Mouse (Mus musculus): ENCODE measurements around the gene C8g. TPM values are rescaled to one million over a fixed set of nuclear protein-coding genes. Genes with fewer than 3 reads are reported as not detected.
A peak's percentile ranks its signal among the peaks of the same experiment; 100 is the strongest.

C8g gene
- total and polyA plus RNA-seq, 2 experiments from 2014 or later = 1.6 to 2.4 TPM

DNA sequence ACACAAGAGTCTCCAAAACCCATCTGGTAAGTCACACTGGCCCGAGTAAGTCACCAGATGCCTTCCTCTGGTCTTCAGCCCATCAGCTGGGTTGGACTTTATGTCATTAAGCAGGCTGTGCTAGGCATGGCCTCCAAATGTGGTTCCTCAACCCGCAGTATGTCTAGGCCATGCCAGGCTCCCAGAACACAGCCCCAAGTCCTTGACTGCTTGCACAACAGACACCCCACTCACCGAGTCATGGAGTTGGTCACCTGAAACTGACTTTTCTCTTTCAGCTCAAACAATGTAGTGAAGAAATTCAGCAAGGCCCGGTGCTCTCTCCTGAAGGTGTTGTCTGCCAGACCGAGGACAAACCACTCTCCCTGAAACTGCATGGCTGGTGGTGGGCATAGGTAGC lies 8.5 kb downstream of the C8g start:
- ATAC-seq (ENCODE audit: insufficient read depth, low read depth) (no peak), DNase-seq (ENCODE audit: low spot score) (no peak)
- Histone ChIP-seq H3K4me1 (ENCODE audit: control insufficient read depth, insufficient read depth) (no peaks in the 10 kb centered on the region), H3K4me3 (ENCODE audit: low read depth, low read length) (no peak overlapping the region), H3K27ac (ENCODE audit: low read depth) (no peak overlapping the region), H3K27me3 (ENCODE audit: control insufficient read depth, insufficient read depth, low read length) (0 out of 2 replicates have a peak, but pooled peaks cover 2% of the 10 kb centered on the region), H3K9ac (replicated peaks; ENCODE audit: low read depth, low read length) (no peak overlapping the region), H3K9me3 (replicated peaks; ENCODE audit: control insufficient read depth, low read length) (no peaks in the 10 kb centered on the region), H3K4me2 (ENCODE audit: low read depth, low read length) (no peak overlapping the region), H3K36me3 (replicated peaks; ENCODE audit: control insufficient read depth, insufficient read depth, low read length) (no peaks in the 10 kb centered on the region)
- TF ChIP-seq CTCF (IDR thresholded peaks at IDR 0.05; ENCODE audit: low read depth) (no peak), EP300 (IDR thresholded peaks at IDR 0.05; ENCODE audit: low read depth) (no peak)
- WGBS = 67% methylated on average over 5 of the region's 5 CpGs

DNA sequence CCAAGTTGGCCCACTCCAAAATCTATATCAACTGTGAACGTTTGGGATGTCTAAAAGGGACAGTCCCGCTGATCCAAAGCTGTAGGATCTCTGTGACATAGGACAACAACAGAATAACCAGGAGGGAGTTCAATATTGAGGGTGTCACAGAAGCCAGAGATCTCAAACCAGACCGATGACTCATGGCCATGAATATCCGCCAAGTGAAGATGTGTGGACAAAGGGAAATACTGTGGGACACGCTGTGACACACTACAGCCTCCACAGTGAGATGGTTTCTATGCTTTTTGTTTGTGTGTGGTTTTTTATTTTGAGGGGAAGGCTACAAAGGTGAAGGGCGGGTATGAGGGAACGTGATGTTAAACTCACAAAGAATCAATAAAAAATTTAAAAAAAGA lies 12.8 kb downstream of the C8g start:
- Histone ChIP-seq H3K9me3 (replicated peaks; ENCODE audit: control insufficient read depth, low read length) (no peaks in the 10 kb centered on the region), H3K36me3 (replicated peaks; ENCODE audit: control insufficient read depth, insufficient read depth, low read length) (no peaks in the 10 kb centered on the region), H3K27ac (ENCODE audit: low read depth) (no peak overlapping the region), H3K4me1 (ENCODE audit: control insufficient read depth, insufficient read depth) (no peaks in the 10 kb centered on the region), H3K4me2 (ENCODE audit: low read depth, low read length) (no peak overlapping the region), H3K27me3 (ENCODE audit: control insufficient read depth, insufficient read depth, low read length) (peaks cover 7% of the 10 kb centered on the region; the same call in 1 of the 2 replicates), H3K9ac (replicated peaks; ENCODE audit: low read depth, low read length) (no peak overlapping the region), H3K4me3 (ENCODE audit: low read depth, low read length) (no peak overlapping the region)
- no peak for TF ChIP-seq EP300 (IDR thresholded peaks at IDR 0.05; ENCODE audit: low read depth)
- no peak for TF ChIP-seq CTCF (IDR thresholded peaks at IDR 0.05; ENCODE audit: low read depth)
- DNase-seq (ENCODE audit: low spot score) = no peak
- WGBS = 57% methylated on average over 7 of the region's 7 CpGs
- ATAC-seq (ENCODE audit: insufficient read depth, low read depth) = no peak

DNA sequence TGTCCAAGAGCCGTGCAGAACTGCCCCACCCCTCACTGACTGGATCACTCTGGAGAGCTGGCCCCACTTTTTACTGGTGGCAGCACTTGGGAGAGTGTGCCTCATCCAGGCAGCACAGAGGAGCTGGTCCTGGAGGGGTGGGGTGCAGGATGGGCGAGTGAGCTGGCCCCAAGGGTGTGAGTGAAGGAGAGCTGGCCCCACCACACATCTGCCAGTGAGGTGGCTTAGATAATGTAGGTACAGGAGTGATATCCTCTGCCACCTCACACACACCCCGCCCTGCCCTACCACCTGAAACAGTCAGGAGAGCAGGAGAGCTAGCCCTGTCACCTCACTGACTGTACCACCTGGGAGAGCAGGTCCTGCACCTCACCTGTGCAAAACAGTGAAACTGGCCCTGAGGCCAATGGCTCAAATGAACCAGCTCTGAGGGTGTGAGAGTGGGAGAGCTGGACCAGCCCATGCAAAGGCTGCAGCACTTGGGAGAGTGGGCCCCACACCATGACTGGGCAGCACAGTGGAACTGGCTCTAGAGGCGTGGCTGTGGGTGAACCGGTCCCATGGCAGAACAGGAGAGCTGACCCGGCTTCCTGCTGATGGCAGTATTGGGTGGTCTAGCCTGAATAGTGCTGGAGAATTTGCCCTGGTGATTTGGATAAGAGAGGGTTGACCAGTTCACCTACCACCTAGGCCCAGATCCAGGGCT lies 13.4 kb downstream of the C8g start:
- Histone ChIP-seq H3K27me3 (ENCODE audit: control insufficient read depth, insufficient read depth, low read length) (peaks cover 7% of the 10 kb centered on the region; the same call in 1 of the 2 replicates), H3K9ac (replicated peaks; ENCODE audit: low read depth, low read length) (no peak overlapping the region), H3K36me3 (replicated peaks; ENCODE audit: control insufficient read depth, insufficient read depth, low read length) (no peaks in the 10 kb centered on the region), H3K4me2 (ENCODE audit: low read depth, low read length) (no peak overlapping the region), H3K27ac (ENCODE audit: low read depth) (no peak overlapping the region), H3K9me3 (replicated peaks; ENCODE audit: control insufficient read depth, low read length) (no peaks in the 10 kb centered on the region), H3K4me1 (ENCODE audit: control insufficient read depth, insufficient read depth) (no peaks in the 10 kb centered on the region), H3K4me3 (ENCODE audit: low read depth, low read length) (no peak overlapping the region)
- ATAC-seq (ENCODE audit: insufficient read depth, low read depth) (no peak), DNase-seq (ENCODE audit: low spot score) (no peak)
- TF ChIP-seq EP300 (IDR thresholded peaks at IDR 0.05; ENCODE audit: low read depth) (no peak), CTCF (IDR thresholded peaks at IDR 0.05; ENCODE audit: low read depth) (no peak)
- 60% methylated on average over 6 of the region's 6 CpGs for WGBS

DNA sequence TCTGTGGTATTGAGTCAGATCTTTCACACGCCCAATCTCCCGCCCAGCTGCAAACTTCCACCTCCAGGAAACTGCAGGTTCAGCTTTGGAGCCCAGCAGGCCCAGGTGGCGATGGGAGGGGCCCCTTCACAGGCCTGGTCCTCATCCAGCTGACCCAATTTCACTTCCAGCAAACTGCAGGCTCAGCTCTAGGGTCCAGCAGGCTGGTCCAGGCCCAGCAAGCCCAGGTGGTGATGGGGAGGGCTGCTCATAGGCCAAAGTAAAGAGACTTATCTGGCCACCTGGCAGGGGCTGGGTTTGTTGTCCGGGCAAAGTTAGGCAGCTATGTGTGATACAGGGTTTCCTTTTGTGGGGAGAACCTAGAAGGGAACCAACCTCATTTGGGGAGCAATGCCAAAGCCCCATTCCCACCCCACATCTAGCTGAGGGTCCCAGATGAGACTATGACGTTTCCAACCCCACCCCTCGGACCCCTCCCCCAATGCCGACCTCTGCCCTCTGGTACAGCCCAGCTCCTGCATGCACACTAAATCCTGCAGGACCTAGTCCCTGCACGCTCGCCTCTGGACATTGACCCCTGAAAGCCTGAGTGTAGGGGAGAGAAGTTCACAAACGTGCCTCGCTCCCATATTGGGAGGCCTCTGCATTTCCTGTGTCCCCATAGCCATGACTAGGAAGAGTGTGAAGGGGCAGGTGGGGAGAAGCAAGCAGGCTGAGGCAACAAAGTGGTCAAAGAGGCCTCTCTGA lies 16.4 kb downstream of the C8g start:
- no peaks in the 10 kb centered on the region for H3K9me3 ChIP-seq (replicated peaks; ENCODE audit: control insufficient read depth, low read length)
- no peak for TF ChIP-seq EP300 (IDR thresholded peaks at IDR 0.05; ENCODE audit: low read depth)
- no peak for TF ChIP-seq CTCF (IDR thresholded peaks at IDR 0.05; ENCODE audit: low read depth)
- no peaks in the 10 kb centered on the region for H3K36me3 ChIP-seq (replicated peaks; ENCODE audit: control insufficient read depth, insufficient read depth, low read length)
- H3K9ac ChIP-seq (replicated peaks; ENCODE audit: low read depth, low read length) = no peak overlapping the region
- no peak overlapping the region for H3K4me2 ChIP-seq (ENCODE audit: low read depth, low read length)
- peaks cover 7% of the 10 kb centered on the region; the same call in 1 of the 2 replicates for H3K27me3 ChIP-seq (ENCODE audit: control insufficient read depth, insufficient read depth, low read length)
- H3K4me1 ChIP-seq (ENCODE audit: control insufficient read depth, insufficient read depth) = no peaks in the 10 kb centered on the region
- H3K4me3 ChIP-seq (ENCODE audit: low read depth, low read length) = no peak overlapping the region
- no peak for ATAC-seq (ENCODE audit: insufficient read depth, low read depth)
- no peak for DNase-seq (ENCODE audit: low spot score)
- 60% methylated on average over 11 of the region's 11 CpGs for WGBS
- H3K27ac ChIP-seq (ENCODE audit: low read depth) = no peak overlapping the region

DNA sequence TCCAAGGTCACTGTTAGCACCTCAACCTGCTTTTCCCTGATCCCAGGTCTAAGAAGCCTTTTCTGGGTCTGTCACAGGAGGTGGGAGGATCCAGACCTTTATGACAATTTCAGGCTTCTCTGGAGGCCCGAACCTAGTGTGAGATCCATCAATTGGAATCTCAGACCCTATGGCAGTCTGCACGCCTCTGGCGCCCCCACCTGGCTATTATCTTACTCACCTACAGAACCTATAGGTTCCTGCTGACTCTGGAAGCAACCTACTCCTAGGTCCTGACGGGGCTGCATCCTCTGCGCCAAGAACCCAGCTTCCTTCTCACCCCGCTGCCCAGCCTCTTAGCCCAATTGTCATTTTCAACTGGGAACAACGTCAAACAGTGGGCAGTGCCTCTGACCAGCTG lies 18.6 kb downstream of the C8g start:
- no peak overlapping the region for H3K9ac ChIP-seq (replicated peaks; ENCODE audit: low read depth, low read length)
- no peak for DNase-seq (ENCODE audit: low spot score)
- WGBS = 18% methylated on average over 7 of the region's 7 CpGs

More for the DNA sequence above, 18.6 kb downstream of the C8g start:
- Histone ChIP-seq H3K27me3 (ENCODE audit: control insufficient read depth, insufficient read depth, low read length) (peaks cover 7% of the 10 kb centered on the region; the same call in 1 of the 2 replicates), H3K36me3 (replicated peaks; ENCODE audit: control insufficient read depth, insufficient read depth, low read length) (no peaks in the 10 kb centered on the region), H3K4me2 (ENCODE audit: low read depth, low read length) (no peak overlapping the region), H3K9me3 (replicated peaks; ENCODE audit: control insufficient read depth, low read length) (no peaks in the 10 kb centered on the region), H3K4me3 (ENCODE audit: low read depth, low read length) (no peak overlapping the region), H3K27ac (ENCODE audit: low read depth) (no peak overlapping the region), H3K4me1 (ENCODE audit: control insufficient read depth, insufficient read depth) (no peaks in the 10 kb centered on the region; the same call in 1 of the 2 replicates)
- ATAC-seq (ENCODE audit: insufficient read depth, low read depth) = no peak
- TF ChIP-seq CTCF (IDR thresholded peaks at IDR 0.05; ENCODE audit: low read depth) = peak; percentile 51
- TF ChIP-seq EP300 (IDR thresholded peaks at IDR 0.05; ENCODE audit: low read depth) = no peak
